Mouse (Mus musculus): Measurements from ENCODE around the gene 1700049E17Rik2. TPM values are rescaled to one million over a fixed set of nuclear protein-coding genes. Genes with fewer than 3 reads are reported as not detected.

Gene 1700049E17Rik2
- polyA plus RNA-seq, 1 experiment from 2014 or later: not detected

Other genes with a start within 250 kb of the 1700049E17Rik2 start
- gene Gm5798, start 224.6 kb upstream of the 1700049E17Rik2 start, polyA plus RNA-seq (2015; fragmentation: Nextera tagmentation; extraction: Ambion mirVana): not detected in 2 replicates
- 0.14 TPM in 1 of 2 replicates, not detected in the other for gene Gm7945, start 186.8 kb upstream of the 1700049E17Rik2 start, polyA plus RNA-seq (2015; fragmentation: Nextera tagmentation; extraction: Ambion mirVana)
- not detected in 2 replicates for gene Gm6482, start 164.9 kb upstream of the 1700049E17Rik2 start, polyA plus RNA-seq (2015; fragmentation: Nextera tagmentation; extraction: Ambion mirVana)
- gene Gm7954, start 119.7 kb upstream of the 1700049E17Rik2 start, polyA plus RNA-seq (2015; fragmentation: Nextera tagmentation; extraction: Ambion mirVana): not detected in 2 replicates
- not detected in 2 replicates for gene Gm3486, start 83.7 kb upstream of the 1700049E17Rik2 start, polyA plus RNA-seq (2015; fragmentation: Nextera tagmentation; extraction: Ambion mirVana)
- not detected in 2 replicates for gene Gm7970, start 17.6 kb upstream of the 1700049E17Rik2 start, polyA plus RNA-seq (2015; fragmentation: Nextera tagmentation; extraction: Ambion mirVana)
- not detected in 2 replicates for gene Gm3072, start 51.4 kb downstream of the 1700049E17Rik2 start, polyA plus RNA-seq (2015; fragmentation: Nextera tagmentation; extraction: Ambion mirVana)
- not detected in 2 replicates for gene Gm3676, start 73.3 kb downstream of the 1700049E17Rik2 start, polyA plus RNA-seq (2015; fragmentation: Nextera tagmentation; extraction: Ambion mirVana)
- gene Gm8068, start 128.7 kb downstream of the 1700049E17Rik2 start, polyA plus RNA-seq (2015; fragmentation: Nextera tagmentation; extraction: Ambion mirVana): not detected in 2 replicates
- gene Gm7929, start 177.4 kb downstream of the 1700049E17Rik2 start, polyA plus RNA-seq (2015; fragmentation: Nextera tagmentation; extraction: Ambion mirVana): not detected in 2 replicates
- gene Gm47189, start 199.2 kb downstream of the 1700049E17Rik2 start, polyA plus RNA-seq (2015; fragmentation: Nextera tagmentation; extraction: Ambion mirVana): not detected in 2 replicates

All from hindbrain, embryonic 16.5 days (tissue).